Mouse (Mus musculus) right cerebral cortex, postnatal 10 days (tissue): ENCODE measurements around the gene Plekho1.

Source experiments
- DNase-seq, 2 experiments: peaks; one replicate each; pipeline ENCODE4 v3.0.0; 2021; ENCODE audit warnings: low spot score in 2 of 2

Gene Plekho1

GRCm38 (mm10) chr3:96008463-96008862 is 12.7 kb upstream of the Plekho1 start:
- DNase-seq = no peak

GRCm38 (mm10) chr3:96001560-96001959 is 5.8 kb upstream of the Plekho1 start:
- no peak for DNase-seq

GRCm38 (mm10) chr3:96000921-96001501 is 5.2 kb upstream of the Plekho1 start:
- no peak for DNase-seq

GRCm38 (mm10) chr3:96000080-96000632 is 4.4 kb upstream of the Plekho1 start:
- DNase-seq = no peak

GRCm38 (mm10) chr3:95999308-96000079 is 3.7 kb upstream of the Plekho1 start:
- no peak for DNase-seq

- no peak for DNase-seq
These were observed 1.5 kb upstream of the Plekho1 start for GRCm38 (mm10) chr3:95997203-95997721.

- DNase-seq = no peak
These were observed 761 bp upstream of the Plekho1 start for GRCm38 (mm10) chr3:95996451-95997073.

GRCm38 (mm10) chr3:95994975-95995801 is 613 bp downstream of the Plekho1 start:
- DNase-seq = no peak

GRCm38 (mm10) chr3:95994381-95994846 is 1.4 kb downstream of the Plekho1 start:
- DNase-seq = no peak

- DNase-seq = no peak
These were observed 1.9 kb downstream of the Plekho1 start for GRCm38 (mm10) chr3:95993881-95994280.

- no peak for DNase-seq
These were observed 2.7 kb downstream of the Plekho1 start for GRCm38 (mm10) chr3:95992990-95993603.

- DNase-seq = no peak
These were observed 5.3 kb downstream of the Plekho1 start for GRCm38 (mm10) chr3:95990413-95990941.

- DNase-seq = peak; percentile 68 to 70
These were observed 6.8 kb downstream of the Plekho1 start for GRCm38 (mm10) chr3:95988969-95989368.

GRCm38 (mm10) chr3:95988138-95988537 is 7.7 kb downstream of the Plekho1 start:
- no peak for DNase-seq

GRCm38 (mm10) chr3:95987386-95988110 is 8.3 kb downstream of the Plekho1 start:
- peak in 1 of 2 experiments; percentile 64 for DNase-seq

- DNase-seq = no peak
These were observed 8.8 kb downstream of the Plekho1 start for GRCm38 (mm10) chr3:95986984-95987383.

GRCm38 (mm10) chr3:95986001-95986622 is 9.7 kb downstream of the Plekho1 start:
- DNase-seq = peak; percentile 77 to 86

- peak; percentile 82 to 91 for DNase-seq
These were observed 10.4 kb downstream of the Plekho1 start for GRCm38 (mm10) chr3:95985209-95986000.

- DNase-seq = no peak
These were observed 13.7 kb downstream of the Plekho1 start for GRCm38 (mm10) chr3:95982129-95982528.
